Mouse (Mus musculus) urinary bladder, postnatal 25 days (tissue): ENCODE data around the gene Ebp.

Experiments used
- DNase-seq: peaks from one replicate; pipeline ENCODE4 v3.0.0; 2022; ENCODE audit warnings: low spot score

Gene Ebp

GRCm38 (mm10) chrX:8182871-8183540 is 10.3 kb downstream of the Ebp start:
- no peak for DNase-seq

GRCm38 (mm10) chrX:8179646-8180045 is 13.7 kb downstream of the Ebp start:
- no peak for DNase-seq

GRCm38 (mm10) chrX:8178871-8179270 is 14.4 kb downstream of the Ebp start:
- no peak for DNase-seq

- DNase-seq: peak; percentile 74
Observed at GRCm38 (mm10) chrX:8175504-8176385, 17.6 kb downstream of the Ebp start, which contains the start of gene Tbc1d25. Gene Tbc1d25, minus strand, starts transcription at chrX:8176181.

- DNase-seq: no peak
Observed at GRCm38 (mm10) chrX:8175169-8175503, 18.2 kb downstream of the Ebp start.

GRCm38 (mm10) chrX:8167716-8168647 is 25.3 kb downstream of the Ebp start:
- no peak for DNase-seq

GRCm38 (mm10) chrX:8164471-8164870 is 28.8 kb downstream of the Ebp start:
- DNase-seq: no peak

GRCm38 (mm10) chrX:8163076-8163475 is 30.2 kb downstream of the Ebp start:
- DNase-seq: no peak

GRCm38 (mm10) chrX:8145153-8145991 is 47.9 kb downstream of the Ebp start, which contains the start of gene Rbm3:
Gene Rbm3, minus strand, starts transcription at chrX:8145880.
- peak; percentile 69 for DNase-seq

- no peak for DNase-seq
Observed at GRCm38 (mm10) chrX:8143750-8144149, 49.6 kb downstream of the Ebp start.

- DNase-seq: no peak
Observed at GRCm38 (mm10) chrX:8142948-8143347, 50.4 kb downstream of the Ebp start.

- no peak for DNase-seq
Observed at GRCm38 (mm10) chrX:8141058-8141457, 52.3 kb downstream of the Ebp start.

GRCm38 (mm10) chrX:8140446-8140845 is 52.9 kb downstream of the Ebp start:
- DNase-seq: no peak

- DNase-seq: no peak
Observed at GRCm38 (mm10) chrX:8139480-8139879, 53.8 kb downstream of the Ebp start.

GRCm38 (mm10) chrX:8135886-8136285 is 57.4 kb downstream of the Ebp start:
- no peak for DNase-seq
